Mouse (Mus musculus) bone marrow, adult 2 months (tissue): Measurements from ENCODE around the gene Gja4.

Source experiments
- CTCF ChIP-seq: fragments of 200-500 bp; IDR thresholded peaks from 2 replicates; pipeline ENCODE4 v1.5.1; 2011; ENCODE audit warnings: low read length, control low read depth; ENCODE audit not compliant: control insufficient read depth, insufficient read depth
- POLR2A ChIP-seq: fragments of 200-500 bp; IDR thresholded peaks from 2 replicates; pipeline ENCODE4 v1.6.1; 2011; ENCODE audit warnings: low read depth, mild to moderate bottlenecking, control low read depth, low read length, borderline replicate concordance; ENCODE audit not compliant: control insufficient read depth

DNA sequence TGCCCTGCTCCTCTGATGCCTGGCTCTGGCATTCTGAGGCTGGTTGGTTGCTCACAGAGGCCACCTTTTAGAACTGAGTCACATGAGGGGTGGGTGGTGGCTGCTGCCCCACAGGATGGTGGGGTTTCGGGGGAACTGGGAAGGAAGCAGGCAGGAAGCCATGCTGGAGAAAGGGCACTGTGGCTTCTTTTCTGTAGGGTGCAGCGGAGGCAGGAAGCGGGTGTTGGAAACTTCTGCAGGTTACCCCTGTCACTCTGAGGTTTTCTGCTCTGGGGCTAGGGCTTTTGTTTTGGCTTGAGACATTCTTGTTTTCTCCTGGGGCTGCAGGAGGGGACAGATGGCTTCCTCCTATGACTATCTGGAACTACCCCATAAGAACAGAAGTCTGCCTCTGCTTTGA lies 48.7 kb upstream of the Gja4 start:
- no peak for TF ChIP-seq CTCF
- TF ChIP-seq POLR2A: no peak
